Mouse (Mus musculus) adrenal gland, adult 10 weeks (tissue): ENCODE measurements around the gene Naaladl2. TPM values are rescaled to one million over a fixed set of nuclear protein-coding genes. Genes with fewer than 3 reads are reported as not detected.

Experiments used
- polyA plus RNA-seq: library from polyadenylated mRNA; stranded (reverse); fragments of 350-450 nt; fragmentation: Illumina TruSeq; extraction: RNeasy Lipid Tissue Mini Kit (QIAGEN cat#74804); gene quantifications from one replicate; pipeline ENCODE4 v1.2.3, GENCODE M21; 2014; ENCODE audit warnings: low read depth, low replicate concordance

Gene Naaladl2
- 21.5 TPM for polyA plus RNA-seq

DNA sequence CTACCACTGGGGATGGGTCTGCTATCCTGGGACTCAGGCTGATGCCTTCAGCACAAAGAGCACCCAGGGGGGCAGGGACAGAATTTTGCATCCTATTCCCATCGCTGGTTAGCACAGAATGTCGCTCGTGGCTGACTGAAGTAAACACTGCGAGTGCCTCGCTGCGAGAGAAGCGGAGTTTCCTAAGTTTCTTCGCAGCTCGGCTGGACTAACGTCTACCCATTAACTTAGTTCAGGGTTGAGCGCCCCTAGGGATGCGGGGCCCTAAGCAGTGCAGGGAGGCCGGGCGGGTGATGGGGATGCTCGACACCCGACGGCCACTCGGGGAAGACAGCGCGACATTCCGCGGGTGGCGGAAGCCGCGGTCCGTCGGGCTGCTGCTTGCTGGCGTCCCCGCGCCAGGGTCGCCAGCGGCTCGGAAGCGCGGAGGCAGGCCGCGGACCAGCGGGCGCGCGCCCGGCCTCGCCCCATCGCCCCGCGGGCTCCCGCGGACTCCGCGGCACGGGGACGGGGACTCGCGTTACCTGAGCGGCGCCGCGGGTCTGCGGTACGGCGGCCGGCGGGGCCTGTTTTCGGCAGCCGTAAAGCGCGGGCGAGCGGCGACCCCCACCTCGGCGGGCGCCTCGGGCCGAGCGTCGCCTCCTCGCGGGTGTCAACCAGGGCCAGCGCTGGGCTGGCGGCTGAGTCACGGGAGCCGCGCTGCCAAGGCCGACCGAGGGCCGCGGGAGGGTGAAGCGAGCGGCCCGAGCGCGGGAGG is at the start of gene Naaladl2:
Naaladl2 (minus strand) TSS at position 707 of the 757 bp plus-strand sequence.

